Mouse (Mus musculus) embryo, embryonic 11 days (tissue): ENCODE measurements around the gene Cops2.

Experiments
- DNase-seq: peaks from one replicate; pipeline ENCODE4 v3.0.0-alpha.2; 2015

The Cops2 gene

GRCm38 (mm10) chr2:125858521-125859280 lies at the start of gene Cops2, which contains the start of gene Galk2:
Cops2 (minus strand) TSS chr2:125859139.
Galk2 (plus strand) TSS chr2:125859109.
- DNase-seq = peak; percentile 96

GRCm38 (mm10) chr2:125907580-125908255 lies 48.8 kb upstream of the Cops2 start:
- no peak for DNase-seq

GRCm38 (mm10) chr2:125906407-125907066 lies 47.6 kb upstream of the Cops2 start:
- DNase-seq = no peak

- DNase-seq = no peak
Observed at GRCm38 (mm10) chr2:125901426-125901825, 42.5 kb upstream of the Cops2 start.

- no peak for DNase-seq
Observed at GRCm38 (mm10) chr2:125900797-125901410, 42.0 kb upstream of the Cops2 start.

GRCm38 (mm10) chr2:125896355-125896754 lies 37.4 kb upstream of the Cops2 start:
- no peak for DNase-seq

GRCm38 (mm10) chr2:125895099-125895498 lies 36.2 kb upstream of the Cops2 start:
- DNase-seq = no peak

GRCm38 (mm10) chr2:125893096-125893495 lies 34.2 kb upstream of the Cops2 start:
- DNase-seq = peak; percentile 52

- DNase-seq = no peak
Observed at GRCm38 (mm10) chr2:125885891-125886576, 27.1 kb upstream of the Cops2 start.

- no peak for DNase-seq
Observed at GRCm38 (mm10) chr2:125870159-125870558, 11.2 kb upstream of the Cops2 start.

- DNase-seq = no peak
Observed at GRCm38 (mm10) chr2:125868301-125868700, 9.4 kb upstream of the Cops2 start.

- DNase-seq = peak; percentile 78
Observed at GRCm38 (mm10) chr2:125866058-125866740, 7.3 kb upstream of the Cops2 start.

- DNase-seq = no peak
Observed at GRCm38 (mm10) chr2:125865585-125865984, 6.6 kb upstream of the Cops2 start.

- DNase-seq = no peak
Observed at GRCm38 (mm10) chr2:125864551-125864950, 5.6 kb upstream of the Cops2 start.

- no peak for DNase-seq
Observed at GRCm38 (mm10) chr2:125863799-125864198, 4.9 kb upstream of the Cops2 start.

- DNase-seq = no peak
Observed at GRCm38 (mm10) chr2:125857707-125858106, 1.2 kb downstream of the Cops2 start.

GRCm38 (mm10) chr2:125851237-125851636 lies 7.7 kb downstream of the Cops2 start:
- DNase-seq = no peak

GRCm38 (mm10) chr2:125838708-125839284 lies 20.1 kb downstream of the Cops2 start:
- no peak for DNase-seq

GRCm38 (mm10) chr2:125838091-125838490 lies 20.8 kb downstream of the Cops2 start:
- no peak for DNase-seq

- DNase-seq = no peak
Observed at GRCm38 (mm10) chr2:125829924-125830323, 29.0 kb downstream of the Cops2 start.

GRCm38 (mm10) chr2:125827898-125828297 lies 31.0 kb downstream of the Cops2 start:
- DNase-seq = no peak

GRCm38 (mm10) chr2:125826201-125826600 lies 32.7 kb downstream of the Cops2 start:
- no peak for DNase-seq
